Mouse (Mus musculus) heart, postnatal 0 days (tissue): ENCODE data around the gene Mapk9.

ENCODE experiments used
- CTCF ChIP-seq: IDR thresholded peaks from 2 replicates; pipeline ENCODE4 v1.5.1; 2016; ENCODE audit warnings: antibody characterized with exemption, control low read depth, low read depth
- EP300 ChIP-seq: IDR thresholded peaks from 2 replicates; pipeline ENCODE4 v1.6.1; 2016; ENCODE audit warnings: antibody characterized with exemption, low read depth

- TF ChIP-seq CTCF (no peak), EP300 (no peak)
These were observed 54.6 kb downstream of the Mapk9 start for GRCm38 (mm10) chr11:49900962-49901658.
